Mouse (Mus musculus): ENCODE measurements at regions not wholly inside any gene's neighbourhood (a gene's known extent, or its start where the extent isn't known, plus 50 kb on each side); places are given as distances from the start of the nearest gene placed in this dataset.

GRCm38 (mm10) chr12:35724132-35724531 is 189.3 kb upstream of the Ahr start:
- DNase-seq (ENCODE audit: low read depth, low spot score), result no peak

- no peak for DNase-seq (ENCODE audit: low read depth, low spot score)
Measured at GRCm38 (mm10) chr12:35712671-35713070, 177.8 kb upstream of the Ahr start.

GRCm38 (mm10) chr12:35711549-35712070 is 176.8 kb upstream of the Ahr start:
- DNase-seq (ENCODE audit: low read depth, low spot score), result no peak

GRCm38 (mm10) chr12:35710323-35710722 is 175.5 kb upstream of the Ahr start:
- DNase-seq (ENCODE audit: low read depth, low spot score), result no peak

- DNase-seq (ENCODE audit: low read depth, low spot score), result no peak
Measured at GRCm38 (mm10) chr12:35703479-35703878, 168.6 kb upstream of the Ahr start.

GRCm38 (mm10) chr12:35702674-35703073 is 167.8 kb upstream of the Ahr start:
- DNase-seq (ENCODE audit: low read depth, low spot score), result no peak

GRCm38 (mm10) chr12:35694253-35694652 is 159.4 kb upstream of the Ahr start:
- DNase-seq (ENCODE audit: low read depth, low spot score), result no peak

GRCm38 (mm10) chr12:35690914-35691313 is 156.1 kb upstream of the Ahr start:
- no peak for DNase-seq (ENCODE audit: low read depth, low spot score)

- DNase-seq (ENCODE audit: low read depth, low spot score), result no peak
Measured at GRCm38 (mm10) chr12:35686231-35686630, 151.4 kb upstream of the Ahr start.

- no peak for DNase-seq (ENCODE audit: low read depth, low spot score)
Measured at GRCm38 (mm10) chr12:35685189-35685588, 150.4 kb upstream of the Ahr start.

GRCm38 (mm10) chr12:35681864-35682449 is 147.1 kb upstream of the Ahr start:
- DNase-seq (ENCODE audit: low read depth, low spot score), result no peak

GRCm38 (mm10) chr12:35679903-35680302 is 145.1 kb upstream of the Ahr start:
- DNase-seq (ENCODE audit: low read depth, low spot score), result no peak

- no peak for DNase-seq (ENCODE audit: low read depth, low spot score)
Measured at GRCm38 (mm10) chr12:35679025-35679424, 144.2 kb upstream of the Ahr start.

GRCm38 (mm10) chr12:35674487-35674886 is 139.6 kb upstream of the Ahr start:
- peak; percentile 9 for DNase-seq (ENCODE audit: low read depth, low spot score)

- DNase-seq (ENCODE audit: low read depth, low spot score), result no peak
Measured at GRCm38 (mm10) chr12:35670980-35671379, 136.1 kb upstream of the Ahr start.

GRCm38 (mm10) chr12:35668716-35669115 is 133.9 kb upstream of the Ahr start:
- DNase-seq (ENCODE audit: low read depth, low spot score), result no peak

- DNase-seq (ENCODE audit: low read depth, low spot score), result no peak
Measured at GRCm38 (mm10) chr12:35667705-35668104, 132.9 kb upstream of the Ahr start.

GRCm38 (mm10) chr12:35667218-35667617 is 132.4 kb upstream of the Ahr start:
- no peak for DNase-seq (ENCODE audit: low read depth, low spot score)

GRCm38 (mm10) chr12:35666062-35666461 is 131.2 kb upstream of the Ahr start:
- DNase-seq (ENCODE audit: low read depth, low spot score), result no peak

GRCm38 (mm10) chr12:35663062-35663461 is 128.2 kb upstream of the Ahr start:
- no peak for DNase-seq (ENCODE audit: low read depth, low spot score)

GRCm38 (mm10) chr12:35656563-35656962 is 121.7 kb upstream of the Ahr start:
- DNase-seq (ENCODE audit: low read depth, low spot score), result no peak

GRCm38 (mm10) chr12:35649772-35650171 is 114.9 kb upstream of the Ahr start:
- no peak for DNase-seq (ENCODE audit: low read depth, low spot score)

GRCm38 (mm10) chr12:35642473-35642872 is 107.6 kb upstream of the Ahr start:
- no peak for DNase-seq (ENCODE audit: low read depth, low spot score)

GRCm38 (mm10) chr12:35641741-35642140 is 106.9 kb upstream of the Ahr start:
- no peak for DNase-seq (ENCODE audit: low read depth, low spot score)

All from embryo, embryonic 11.5 days (tissue).